Mouse (Mus musculus) R1 (cell line): ENCODE data around the gene Rab9.

Source experiments
- DNase-seq: peaks from one replicate; pipeline ENCODE4 v3.0.0-alpha.2; 2018; ENCODE audit warnings: low read depth, low spot score

Rab9 gene

GRCm38 (mm10) chrX:166479365-166479983 lies at the start of gene Rab9:
TSS of gene Rab9 (minus strand) at chrX:166479867.
- peak; percentile 95 for DNase-seq

GRCm38 (mm10) chrX:166528126-166528525 lies 48.5 kb upstream of the Rab9 start:
- DNase-seq, result peak; percentile 81

GRCm38 (mm10) chrX:166525637-166526315 lies 46.1 kb upstream of the Rab9 start:
- DNase-seq, result no peak

GRCm38 (mm10) chrX:166520782-166521181 lies 41.1 kb upstream of the Rab9 start:
- no peak for DNase-seq

- DNase-seq, result no peak
These were observed 38.7 kb upstream of the Rab9 start, which contains the start of gene Tceanc for GRCm38 (mm10) chrX:166518345-166518744. TSS of gene Tceanc (minus strand) at chrX:166518567.

- no peak for DNase-seq
These were observed 37.0 kb upstream of the Rab9 start for GRCm38 (mm10) chrX:166516631-166517030.

- DNase-seq, result no peak
These were observed 36.3 kb upstream of the Rab9 start for GRCm38 (mm10) chrX:166515923-166516322.

- peak; percentile 80 for DNase-seq
These were observed 34.4 kb upstream of the Rab9 start for GRCm38 (mm10) chrX:166514035-166514434.

GRCm38 (mm10) chrX:166512071-166512470 lies 32.4 kb upstream of the Rab9 start:
- DNase-seq, result no peak

GRCm38 (mm10) chrX:166511107-166511506 lies 31.4 kb upstream of the Rab9 start:
- no peak for DNase-seq

- peak; percentile 97 for DNase-seq
These were observed 30.4 kb upstream of the Rab9 start for GRCm38 (mm10) chrX:166509761-166510738.

- no peak for DNase-seq
These were observed 24.8 kb upstream of the Rab9 start for GRCm38 (mm10) chrX:166504421-166504820.

GRCm38 (mm10) chrX:166499496-166500190 lies 20.0 kb upstream of the Rab9 start:
- no peak for DNase-seq

GRCm38 (mm10) chrX:166497771-166498170 lies 18.1 kb upstream of the Rab9 start:
- no peak for DNase-seq

- DNase-seq, result no peak
These were observed 15.4 kb upstream of the Rab9 start for GRCm38 (mm10) chrX:166495052-166495451.

GRCm38 (mm10) chrX:166478631-166479364 lies 869 bp downstream of the Rab9 start:
- DNase-seq, result peak; percentile 23

GRCm38 (mm10) chrX:166477393-166477792 lies 2.3 kb downstream of the Rab9 start:
- no peak for DNase-seq

- no peak for DNase-seq
These were observed 7.1 kb downstream of the Rab9 start for GRCm38 (mm10) chrX:166472612-166473011.

- DNase-seq, result no peak
These were observed 11.3 kb downstream of the Rab9 start for GRCm38 (mm10) chrX:166468321-166468720.

GRCm38 (mm10) chrX:166455525-166455924 lies 24.1 kb downstream of the Rab9 start:
- DNase-seq, result no peak

GRCm38 (mm10) chrX:166454331-166454730 lies 25.3 kb downstream of the Rab9 start:
- DNase-seq, result peak; percentile 20
